Mouse (Mus musculus) splenic B cell, adult 2 months (primary cell): Measurements from ENCODE around the gene Elmod1.

Experiments
- DNase-seq: peaks from one replicate; pipeline ENCODE4 v3.0.0-alpha.2; 2011; ENCODE audit warnings: low read depth, low spot score
- H3K27me3 ChIP-seq: 2 replicates; pipeline ENCODE4 v1.6.1; 2012; ENCODE audit warnings: mild to moderate bottlenecking, low read length, moderate library complexity, mixed read lengths; ENCODE audit not compliant: control insufficient read depth, poor library complexity, insufficient read depth, severe bottlenecking
- H3K36me3 ChIP-seq: 2 replicates; pipeline ENCODE4 v1.6.1; 2012; ENCODE audit warnings: mild to moderate bottlenecking, low read length, moderate library complexity, mixed read lengths; ENCODE audit not compliant: control insufficient read depth, poor library complexity, insufficient read depth, severe bottlenecking

Elmod1 gene

GRCm38 (mm10) chr9:53877423-53877822 is 97.7 kb downstream of the Elmod1 start:
- no peak for DNase-seq
- no peaks in the 10 kb centered on the region; the same call in 1 of the 2 replicates for H3K27me3 ChIP-seq
- H3K36me3 ChIP-seq, result no peaks in the 10 kb centered on the region

GRCm38 (mm10) chr9:53873239-53873638 is 101.9 kb downstream of the Elmod1 start:
- Histone ChIP-seq H3K27me3 (no peaks in the 10 kb centered on the region; the same call in 1 of the 2 replicates), H3K36me3 (no peaks in the 10 kb centered on the region)
- no peak for DNase-seq
